Mouse (Mus musculus) stomach, postnatal 0 days (tissue): Measurements from ENCODE around the gene Castor1.

ENCODE experiments used
- CTCF ChIP-seq: IDR thresholded peaks from 2 replicates; pipeline ENCODE4 v1.5.1; 2016; ENCODE audit warnings: antibody characterized with exemption, low read depth, mild to moderate bottlenecking, moderate library complexity
- EP300 ChIP-seq: optimal IDR thresholded peaks from 2 replicates; pipeline ENCODE3; 2016; ENCODE audit warnings: antibody characterized with exemption

DNA sequence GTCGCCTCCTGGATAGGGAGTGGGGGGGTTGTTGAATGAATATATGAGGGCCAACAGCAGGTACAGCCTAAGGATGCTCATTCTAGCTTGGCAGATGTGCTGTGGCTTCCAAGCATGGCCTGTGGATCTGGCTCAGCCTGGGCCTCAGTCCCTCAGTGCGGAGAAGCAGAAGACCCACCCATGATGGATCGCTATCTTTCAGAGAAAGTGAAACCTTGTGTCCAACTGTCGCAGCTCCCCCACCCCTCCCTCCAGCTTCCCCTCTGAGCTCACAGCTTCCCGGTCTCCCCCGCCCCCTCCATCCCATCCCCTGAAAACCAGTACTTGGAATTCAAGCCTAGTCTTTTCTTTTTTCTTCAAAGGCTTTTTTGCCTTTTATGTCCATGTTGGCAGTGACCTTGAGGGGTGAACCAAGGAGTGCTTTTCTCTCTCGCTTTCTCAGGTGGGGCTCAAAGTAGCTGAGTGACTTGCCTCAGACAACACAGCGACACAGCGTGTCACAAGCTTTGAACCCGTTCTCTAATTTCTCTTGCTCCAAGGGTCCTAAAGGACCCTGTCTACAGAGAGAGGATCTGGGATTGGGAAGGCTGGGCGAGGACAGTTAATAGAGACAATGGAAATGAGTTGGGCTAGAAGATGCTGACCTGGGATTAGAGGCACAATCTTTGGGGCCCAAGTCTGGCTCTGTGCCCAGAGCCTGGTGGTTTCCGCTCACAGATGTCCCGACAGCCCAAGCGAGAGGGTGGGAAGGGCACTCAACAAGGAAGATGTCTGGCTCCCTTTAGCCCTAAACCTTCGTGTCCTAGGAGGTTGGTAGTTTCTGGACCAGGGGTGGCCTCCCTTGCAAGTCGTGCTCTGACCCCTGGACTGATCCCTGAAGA is 17.9 kb downstream of the Castor1 start, which contains the start of gene Osm:
- TF ChIP-seq EP300 (no peak), CTCF (no peak)
